In the genomic region with DNA sequence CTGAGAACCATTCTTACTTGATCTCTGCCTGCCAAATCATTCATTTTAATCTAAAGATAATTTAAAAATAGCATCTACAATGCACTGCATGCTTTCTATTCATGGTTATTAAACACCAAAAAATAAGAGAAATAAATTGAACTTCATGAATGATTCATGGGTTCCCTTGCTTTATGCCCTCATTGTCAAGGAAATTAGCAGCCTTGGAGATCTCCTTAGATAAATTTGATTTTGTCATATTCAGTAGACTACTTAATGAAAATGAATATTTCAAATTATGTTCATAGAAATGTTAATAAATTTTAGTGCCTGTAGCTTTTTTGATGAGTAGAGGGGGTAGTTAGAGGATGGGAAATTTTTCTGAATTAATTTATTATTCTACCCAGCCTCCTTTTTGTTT, we compare ENCODE assay signal across 19 mouse cellular contexts.
DNase-seq lines count a peak whose midpoint lies in the region; ATAC-seq and TF ChIP-seq lines count a peak whose summit lies in the region.
"Had no signal": no experiment of that assay in that cellular context is flagged by ENCODE, and none has a peak within 500 bp of the region (broad histone marks: within the 10 kb centered on the region; RNA-seq: fewer than 3 reads in every experiment).

No protein-coding gene starts in this region.

- H3K4me1 ChIP-seq in forebrain, embryonic 14.5 days (ENCODE audit: control insufficient read depth, insufficient read depth, low read length), result no peaks in the 10 kb centered on the region
- H3K4me1 ChIP-seq in forebrain, embryonic 15.5 days, result no peaks in the 10 kb centered on the region
- no peaks in the 10 kb centered on the region for H3K4me1 ChIP-seq in forebrain, postnatal 0 days (ENCODE audit: insufficient read depth)
- no peaks in the 10 kb centered on the region for H3K4me1 ChIP-seq in forebrain, embryonic 11.5 days (replicated peaks; ENCODE audit: control insufficient read depth, insufficient read depth, low read length)
- H3K4me1 ChIP-seq in neural tube, embryonic 14.5 days (ENCODE audit: control insufficient read depth, insufficient read depth, low read length), result no peaks in the 10 kb centered on the region
- H3K4me1 ChIP-seq: embryonic facial prominence, embryonic 13.5 days; embryonic facial prominence, embryonic 15.5 days had no signal

- no peak overlapping the region for H3K4me3 ChIP-seq in forebrain, embryonic 14.5 days (ENCODE audit: low read depth, low read length)
- H3K4me3 ChIP-seq in forebrain, embryonic 15.5 days, result no peak overlapping the region
- H3K4me3 ChIP-seq in forebrain, postnatal 0 days (ENCODE audit: low read depth, low read length), result no peak overlapping the region
- H3K4me3 ChIP-seq in forebrain, embryonic 11.5 days (ENCODE audit: low read depth, low read length), result no peak overlapping the region
- no peak overlapping the region for H3K4me3 ChIP-seq in neural tube, embryonic 14.5 days (ENCODE audit: low read depth, low read length)
- H3K4me3 ChIP-seq: embryonic facial prominence, embryonic 13.5 days; embryonic facial prominence, embryonic 15.5 days; erythroblast, embryonic 14.5 days had no signal

- H3K36me3 ChIP-seq in forebrain, embryonic 14.5 days (ENCODE audit: control insufficient read depth, insufficient read depth, low read length), result no peaks in the 10 kb centered on the region
- no peaks in the 10 kb centered on the region for H3K36me3 ChIP-seq in forebrain, embryonic 15.5 days
- no peaks in the 10 kb centered on the region for H3K36me3 ChIP-seq in forebrain, postnatal 0 days (ENCODE audit: insufficient read depth)
- no peaks in the 10 kb centered on the region for H3K36me3 ChIP-seq in forebrain, embryonic 11.5 days (ENCODE audit: control insufficient read depth, insufficient read depth, low read length)
- H3K36me3 ChIP-seq in neural tube, embryonic 14.5 days (ENCODE audit: control insufficient read depth, insufficient read depth, low read length), result no peaks in the 10 kb centered on the region
- H3K36me3 ChIP-seq: embryonic facial prominence, embryonic 13.5 days; embryonic facial prominence, embryonic 15.5 days had no signal

- no peak overlapping the region for H3K27ac ChIP-seq in forebrain, embryonic 14.5 days (ENCODE audit: low read depth, low read length)
- no peak overlapping the region for H3K27ac ChIP-seq in forebrain, embryonic 15.5 days (replicated peaks)
- H3K27ac ChIP-seq in forebrain, postnatal 0 days (ENCODE audit: low read depth, low read length), result no peak overlapping the region
- H3K27ac ChIP-seq in forebrain, embryonic 11.5 days (ENCODE audit: low read depth, low read length), result no peak overlapping the region
- H3K27ac ChIP-seq in neural tube, embryonic 14.5 days (ENCODE audit: low read depth, low read length), result no peak overlapping the region
- H3K27ac ChIP-seq: embryonic facial prominence, embryonic 13.5 days; embryonic facial prominence, embryonic 15.5 days had no signal

- no peak overlapping the region for H3K4me2 ChIP-seq in forebrain, embryonic 14.5 days (ENCODE audit: low read length)
- H3K4me2 ChIP-seq in forebrain, embryonic 15.5 days (replicated peaks), result no peak overlapping the region
- H3K4me2 ChIP-seq in forebrain, postnatal 0 days (ENCODE audit: low read depth), result no peak overlapping the region
- H3K4me2 ChIP-seq in forebrain, embryonic 11.5 days (ENCODE audit: low read depth, low read length, severe bottlenecking), result no peak overlapping the region
- no peak overlapping the region for H3K4me2 ChIP-seq in neural tube, embryonic 14.5 days (ENCODE audit: low read depth, low read length)
- H3K4me2 ChIP-seq: embryonic facial prominence, embryonic 13.5 days; embryonic facial prominence, embryonic 15.5 days had no signal

- no peak overlapping the region for H3K9ac ChIP-seq in forebrain, embryonic 14.5 days (ENCODE audit: low read length)
- no peak overlapping the region for H3K9ac ChIP-seq in forebrain, embryonic 15.5 days (replicated peaks)
- H3K9ac ChIP-seq in forebrain, postnatal 0 days, result no peak overlapping the region
- H3K9ac ChIP-seq in forebrain, embryonic 11.5 days (ENCODE audit: low read length), result no peak overlapping the region
- H3K9ac ChIP-seq in neural tube, embryonic 14.5 days (replicated peaks; ENCODE audit: low read depth, low read length), result no peak overlapping the region
- H3K9ac ChIP-seq: embryonic facial prominence, embryonic 13.5 days; embryonic facial prominence, embryonic 15.5 days had no signal

- no peaks in the 10 kb centered on the region for H3K27me3 ChIP-seq in forebrain, embryonic 14.5 days (replicated peaks; ENCODE audit: control insufficient read depth, insufficient read depth, low read length)
- H3K27me3 ChIP-seq in forebrain, embryonic 15.5 days, result no peaks in the 10 kb centered on the region
- H3K27me3 ChIP-seq in forebrain, postnatal 0 days (ENCODE audit: insufficient read depth, low read length), result no peaks in the 10 kb centered on the region
- H3K27me3 ChIP-seq in forebrain, embryonic 11.5 days (ENCODE audit: control insufficient read depth, insufficient read depth, low read length), result no peaks in the 10 kb centered on the region
- no peaks in the 10 kb centered on the region for H3K27me3 ChIP-seq in neural tube, embryonic 14.5 days (ENCODE audit: control insufficient read depth, insufficient read depth, low read length)
- H3K27me3 ChIP-seq: embryonic facial prominence, embryonic 13.5 days; embryonic facial prominence, embryonic 15.5 days had no signal

- no peak for TF ChIP-seq CTCF in forebrain, postnatal 0 days (IDR thresholded peaks at IDR 0.05; ENCODE audit: low read depth)

- no peak for ATAC-seq in forebrain, embryonic 14.5 days
- ATAC-seq in forebrain, embryonic 15.5 days (replicated peaks), result no peak
- ATAC-seq in forebrain, postnatal 0 days, result peak; percentile 81; the same call in 1 of the 2 replicates
- no peak for ATAC-seq in forebrain, embryonic 11.5 days (replicated peaks; ENCODE audit: low FRiP score)
- ATAC-seq in neural tube, embryonic 14.5 days (ENCODE audit: low read depth), result 0 out of 2 replicates have a peak, but pooled peaks have one; percentile 9

- H3K9me3 ChIP-seq in forebrain, embryonic 14.5 days (replicated peaks; ENCODE audit: control insufficient read depth, low read length), result no peaks in the 10 kb centered on the region
- no peaks in the 10 kb centered on the region for H3K9me3 ChIP-seq in forebrain, embryonic 15.5 days
- H3K9me3 ChIP-seq in forebrain, postnatal 0 days (ENCODE audit: low read length), result no peaks in the 10 kb centered on the region
- H3K9me3 ChIP-seq in forebrain, embryonic 11.5 days (ENCODE audit: control insufficient read depth, low read length), result no peaks in the 10 kb centered on the region
- no peaks in the 10 kb centered on the region for H3K9me3 ChIP-seq in neural tube, embryonic 14.5 days (ENCODE audit: control insufficient read depth, low read length)
- H3K9me3 ChIP-seq: embryonic facial prominence, embryonic 13.5 days; embryonic facial prominence, embryonic 15.5 days had no signal

- peak; percentile 28 for DNase-seq in forebrain, embryonic 14.5 days (ENCODE audit: low spot score)
- DNase-seq in forebrain, postnatal 0 days, result no peak
- DNase-seq in forebrain, embryonic 11.5 days (ENCODE audit: low spot score), result no peak
- DNase-seq in neural tube, embryonic 10.5 days (ENCODE audit: extremely low spot score, low spot score), result no peak
- no peak for DNase-seq in cerebellum, postnatal 10 days
- DNase-seq: adrenal gland, adult 2 months; adrenal gland, postnatal 10 days; adrenal gland, postnatal 25 days; cerebellum, adult 11-12 months; cerebellum, adult 2 months; cerebellum, adult 9-10 months; cerebellum, postnatal 14 days; cerebellum, postnatal 36 days; embryo, embryonic 11 days had no signal

Comparison
In these comparisons a context has a peak if more than half of its experiments do, and no peak if none do; other contexts are left out.
1. ATAC-seq: peak in forebrain, postnatal 0 days (single experiment) and neural tube, embryonic 14.5 days (single experiment); none in forebrain, embryonic 14.5 days (single experiment), forebrain, embryonic 15.5 days (single experiment) and forebrain, embryonic 11.5 days (single experiment).